Mouse (Mus musculus): ENCODE measurements around the gene Gm49395.

DNA sequence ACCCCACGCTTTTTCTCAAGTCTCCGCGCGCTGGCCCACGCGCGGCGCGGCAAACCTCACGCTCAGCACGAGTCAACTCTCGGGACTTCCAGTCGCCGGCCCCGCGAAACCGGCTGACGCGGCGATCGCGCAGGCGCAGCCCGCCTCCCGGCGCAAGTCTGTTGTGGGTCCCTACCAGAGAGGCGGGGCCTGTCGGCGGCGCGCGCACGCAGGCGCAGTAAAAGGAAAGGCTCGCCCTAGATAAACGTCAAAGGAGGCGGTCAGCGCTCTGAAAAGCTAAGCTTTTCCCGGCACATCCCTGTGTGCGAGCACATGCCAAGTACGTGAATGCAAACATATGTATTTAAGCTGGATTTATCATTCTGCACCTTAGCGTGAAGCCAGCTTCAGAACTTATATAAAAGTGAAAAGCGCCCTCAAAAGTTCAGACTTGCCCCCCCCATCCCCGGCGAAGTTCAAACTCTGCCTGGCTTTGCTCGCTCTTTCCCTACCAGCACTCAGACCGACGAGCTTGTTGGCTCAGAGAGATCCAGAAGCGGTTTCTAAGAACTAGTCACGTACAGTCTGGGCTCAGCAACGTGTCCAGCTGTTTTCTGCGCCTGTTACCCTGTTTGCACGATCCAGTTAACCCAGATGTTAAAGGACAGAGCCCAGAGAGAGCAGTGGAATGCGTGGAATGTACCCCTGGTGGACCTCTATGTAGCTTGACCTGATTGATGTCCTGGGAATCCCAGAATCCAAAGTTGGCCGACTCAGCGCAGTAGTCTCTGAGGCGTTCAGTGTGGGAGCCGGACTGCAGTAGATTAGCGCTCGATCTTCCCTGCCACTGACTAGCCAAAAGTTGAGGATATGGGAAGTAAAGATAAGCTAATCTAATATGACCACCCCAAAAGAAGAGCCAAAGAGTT is 11.4 kb downstream of the Gm49395 start, which contains the start of gene Pelo:
- no peak for TF ChIP-seq CTCF (IDR thresholded peaks at IDR 0.05; ENCODE audit: low read depth, low read length)
- TF ChIP-seq POLR2AphosphoS5 (IDR thresholded peaks at IDR 0.05; ENCODE audit: insufficient replicate concordance, low read depth, low read length): no peak
- TF ChIP-seq TAL1 (conservative IDR thresholded peaks at IDR 0.05; ENCODE audit: low read depth, low read length): peak; percentile 42; the same call in 1 of the 2 replicates
- TF ChIP-seq GATA1 (IDR thresholded peaks at IDR 0.05; ENCODE audit: borderline replicate concordance, low read length): no peak
- no peak for TF ChIP-seq GATA2 (IDR thresholded peaks at IDR 0.05; ENCODE audit: borderline replicate concordance, low read depth, low read length)
